Mouse (Mus musculus) kidney, embryonic 15.5 days (tissue): ENCODE measurements at regions not wholly inside any gene's neighbourhood (a gene's known extent, or its start where the extent isn't known, plus 50 kb on each side); places are given as distances from the start of the nearest gene placed in this dataset.

Source experiments
- ATAC-seq: fragments of 200-750 bp; cut with Nextera tagmentation; replicated peaks from 2 replicates; pipeline ENCODE4 v1.8.0; 2017; ENCODE audit warnings: moderate TSS enrichment; ENCODE audit not compliant: low FRiP score
- H3K27ac ChIP-seq: fragments of 300-500 bp; sonication (generic); 2 replicates; pipeline ENCODE4 v1.5.1; 2015; ENCODE audit warnings: mild to moderate bottlenecking, inconsistent platforms
- H3K27me3 ChIP-seq: fragments of 300-500 bp; sonication (generic); 2 replicates; pipeline ENCODE4 v1.6.1; 2015; ENCODE audit warnings: inconsistent platforms
- H3K36me3 ChIP-seq: fragments of 300-500 bp; sonication (generic); 2 replicates; pipeline ENCODE4 v1.6.1; 2015; ENCODE audit warnings: inconsistent platforms
- H3K4me1 ChIP-seq: fragments of 300-500 bp; sonication (generic); 2 replicates; pipeline ENCODE4 v1.6.1; 2015; ENCODE audit warnings: inconsistent platforms
- H3K4me2 ChIP-seq: fragments of 300-500 bp; sonication (generic); 2 replicates; pipeline ENCODE4 v1.6.1; 2015; ENCODE audit warnings: moderate library complexity, mild to moderate bottlenecking, inconsistent platforms
- H3K4me3 ChIP-seq: fragments of 300-500 bp; sonication (generic); replicated peaks from 2 replicates; pipeline ENCODE4 v1.5.1; 2015; ENCODE audit warnings: mild to moderate bottlenecking, inconsistent platforms
- H3K9ac ChIP-seq: fragments of 300-500 bp; sonication (generic); 2 replicates; pipeline ENCODE4 v1.6.1; 2015; ENCODE audit warnings: mild to moderate bottlenecking, inconsistent platforms
- H3K9me3 ChIP-seq: fragments of 300-500 bp; sonication (generic); replicated peaks from 2 replicates; pipeline ENCODE4 v1.6.1; 2016; ENCODE audit warnings: inconsistent platforms
- WGBS: fragments of 180-500 bp; shearing (Covaris S2); methylation state at CpG from one replicate; pipeline ENCODE4 v1.1.7; 2015; ENCODE audit warnings: mixed read lengths; 5-methylcytosine and 5-hydroxymethylcytosine counted together

GRCm38 (mm10) chr16:30741192-30741591 lies 141.7 kb downstream of the Fam43a start:
- Histone ChIP-seq H3K36me3 (no peaks in the 10 kb centered on the region), H3K9ac (no peak overlapping the region), H3K27ac (no peak overlapping the region), H3K4me3 (no peak overlapping the region), H3K27me3 (peaks cover 5% of the 10 kb centered on the region), H3K4me2 (no peak overlapping the region), H3K9me3 (no peaks in the 10 kb centered on the region), H3K4me1 (peaks cover 46% of the 10 kb centered on the region)
- ATAC-seq, result no peak
- WGBS, result 96% methylated on average over 1 of the region's 1 CpGs

DNA sequence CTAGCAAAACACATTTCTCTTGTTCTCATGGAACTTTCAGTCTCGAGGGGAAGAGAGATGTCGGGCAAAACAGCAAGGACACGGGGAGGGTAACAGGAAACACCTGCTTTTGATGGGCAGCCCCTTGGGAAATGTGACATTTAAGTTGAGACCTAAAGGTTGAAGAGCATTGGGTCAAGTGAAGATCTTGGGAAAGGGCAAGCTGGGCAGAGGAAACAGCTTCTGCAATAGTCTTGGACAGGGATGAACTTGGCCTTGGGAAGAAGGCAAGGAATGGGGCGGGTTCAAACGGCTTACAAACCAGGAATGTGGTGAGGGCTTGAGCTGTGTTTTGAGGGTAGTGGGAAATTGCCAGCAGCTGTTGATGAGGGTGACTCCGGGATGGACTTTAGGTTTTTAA lies 143.0 kb downstream of the Fam43a start:
- Histone ChIP-seq H3K4me1 (peaks cover 46% of the 10 kb centered on the region), H3K27ac (no peak overlapping the region), H3K9ac (no peak overlapping the region), H3K27me3 (peaks cover 5% of the 10 kb centered on the region), H3K36me3 (no peaks in the 10 kb centered on the region), H3K9me3 (no peaks in the 10 kb centered on the region), H3K4me2 (no peak overlapping the region), H3K4me3 (no peak overlapping the region)
- ATAC-seq, result no peak
- WGBS, result 47% methylated on average over 6 of the region's 6 CpGs

DNA sequence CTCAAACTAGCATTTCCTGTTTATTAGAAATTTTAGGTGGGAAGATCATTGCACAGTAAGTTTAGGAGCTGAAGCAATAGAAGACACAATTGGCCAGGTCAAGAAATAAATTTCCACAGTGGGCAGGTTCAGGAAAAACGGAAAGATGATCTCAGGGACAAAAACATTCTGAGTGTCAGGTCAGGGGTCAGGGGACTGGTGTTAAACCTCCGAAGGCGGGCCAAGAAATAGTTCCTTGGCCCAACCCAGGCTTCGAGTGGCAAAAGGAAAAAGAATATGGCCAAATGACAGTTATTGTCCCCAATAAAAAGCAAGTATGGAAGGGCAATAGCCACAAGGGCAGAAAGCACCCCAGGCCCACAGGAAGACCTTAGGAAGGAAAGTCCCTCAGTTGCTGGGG lies 144.0 kb downstream of the Fam43a start:
- WGBS, result 36% methylated on average over 4 of the region's 4 CpGs
- ATAC-seq, result no peak

DNA sequence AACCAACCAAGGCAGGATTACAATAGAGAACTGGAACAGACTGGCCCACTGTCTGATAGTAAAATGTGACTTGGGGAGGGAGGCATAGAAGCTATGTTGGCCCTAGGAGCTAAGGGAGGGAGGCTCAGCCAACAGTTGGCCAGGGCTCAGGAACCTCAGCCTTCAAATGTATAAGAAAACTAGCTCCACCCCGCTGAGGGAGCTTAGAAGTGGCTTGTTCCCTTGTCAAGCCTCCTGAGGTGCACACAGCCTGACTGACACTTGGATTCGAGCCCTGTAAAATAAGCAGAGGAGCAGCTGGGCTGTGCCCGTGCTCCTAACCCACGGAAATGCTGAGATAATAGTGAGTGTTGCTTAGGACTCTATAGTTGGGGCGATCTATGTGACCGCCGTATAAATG lies 144.7 kb downstream of the Fam43a start:
- peaks cover 5% of the 10 kb centered on the region for H3K27me3 ChIP-seq
- no peaks in the 10 kb centered on the region for H3K36me3 ChIP-seq
- H3K27ac ChIP-seq, result no peak overlapping the region
- H3K9me3 ChIP-seq, result no peaks in the 10 kb centered on the region
- no peak overlapping the region for H3K4me3 ChIP-seq
- H3K4me1 ChIP-seq, result peaks cover 44% of the 10 kb centered on the region
- no peak overlapping the region for H3K9ac ChIP-seq
- WGBS, result 63% methylated on average over 7 of the region's 7 CpGs
- H3K4me2 ChIP-seq, result no peak overlapping the region
- no peak for ATAC-seq

More for the DNA sequence above, 144.0 kb downstream of the Fam43a start:
- Histone ChIP-seq H3K4me2 (no peak overlapping the region), H3K27me3 (peaks cover 5% of the 10 kb centered on the region), H3K4me3 (no peak overlapping the region), H3K9me3 (no peaks in the 10 kb centered on the region), H3K27ac (no peak overlapping the region), H3K4me1 (peaks cover 47% of the 10 kb centered on the region), H3K36me3 (no peaks in the 10 kb centered on the region), H3K9ac (no peak overlapping the region)

DNA sequence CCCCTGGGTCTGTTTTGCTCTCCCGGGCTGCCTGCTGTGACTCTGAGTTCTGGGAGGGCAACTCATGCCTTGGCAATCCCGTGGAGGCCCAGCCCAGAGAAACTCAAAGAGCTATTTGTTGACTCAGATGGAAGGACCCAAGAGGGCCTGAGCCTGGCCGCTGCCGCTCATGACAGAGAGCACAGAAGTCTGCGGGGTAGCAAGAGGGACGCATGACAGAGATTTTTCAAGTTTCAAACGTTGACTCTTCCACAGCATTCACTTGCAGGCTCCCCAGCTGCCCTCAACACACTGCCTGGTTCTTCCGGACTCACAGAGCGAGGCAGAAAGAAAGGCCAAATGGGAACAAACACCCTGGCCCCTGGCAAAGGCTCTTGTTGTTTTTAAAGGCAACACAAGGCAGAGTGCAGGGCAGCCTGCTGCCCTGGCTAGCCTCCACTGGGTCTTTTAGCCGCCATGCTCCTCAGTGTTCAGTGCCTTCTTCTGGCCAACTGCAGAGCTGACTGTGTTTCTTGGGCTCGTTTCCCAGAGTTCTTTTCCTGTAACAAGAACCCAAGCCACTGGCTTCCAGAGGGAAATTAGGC lies 146.2 kb downstream of the Fam43a start:
- 24% methylated on average over 11 of the region's 11 CpGs for WGBS
- Histone ChIP-seq H3K27me3 (peaks cover 5% of the 10 kb centered on the region), H3K9ac (no peak overlapping the region), H3K9me3 (no peaks in the 10 kb centered on the region), H3K36me3 (no peaks in the 10 kb centered on the region), H3K4me3 (no peak overlapping the region), H3K4me2 (no peak overlapping the region; the same call in 1 of the 2 replicates), H3K4me1 (peaks cover 44% of the 10 kb centered on the region), H3K27ac (peak overlapping the region; percentile 78)
- ATAC-seq, result peak; percentile 71

GRCm38 (mm10) chr16:30746211-30746610 lies 146.7 kb downstream of the Fam43a start:
- H3K9me3 ChIP-seq, result no peaks in the 10 kb centered on the region
- no peak overlapping the region for H3K4me2 ChIP-seq
- H3K9ac ChIP-seq, result no peak overlapping the region
- H3K27ac ChIP-seq, result peak overlapping the region; percentile 46; the same call in 1 of the 2 replicates
- H3K4me3 ChIP-seq, result no peak overlapping the region
- no peaks in the 10 kb centered on the region for H3K36me3 ChIP-seq
- WGBS, result 23% methylated on average over 8 of the region's 8 CpGs
- H3K4me1 ChIP-seq, result peaks cover 44% of the 10 kb centered on the region
- peak; percentile 56 for ATAC-seq
- peaks cover 5% of the 10 kb centered on the region for H3K27me3 ChIP-seq

DNA sequence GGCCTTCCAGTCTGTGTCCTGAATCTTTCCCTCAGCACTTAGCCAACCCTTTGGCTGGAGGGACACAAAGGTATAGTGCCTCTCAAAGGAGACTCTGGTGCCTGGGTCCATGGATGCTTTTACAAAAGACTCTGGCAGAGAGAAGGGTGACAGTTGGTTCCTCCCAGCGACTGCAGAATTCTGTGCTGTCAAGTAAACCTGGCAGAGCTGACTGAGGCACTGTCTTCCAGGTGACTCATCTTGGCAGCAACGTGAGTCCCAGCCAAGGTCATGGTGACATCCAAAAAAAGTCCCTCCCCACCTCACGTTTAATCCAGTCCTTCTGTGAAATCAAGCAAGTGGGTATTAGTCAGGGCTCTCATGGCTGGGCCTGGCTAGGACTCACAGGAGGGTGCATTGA lies 150.3 kb downstream of the Fam43a start:
- Histone ChIP-seq H3K4me1 (peaks cover 26% of the 10 kb centered on the region), H3K27me3 (no peaks in the 10 kb centered on the region), H3K9me3 (no peaks in the 10 kb centered on the region), H3K27ac (no peak overlapping the region), H3K36me3 (no peaks in the 10 kb centered on the region), H3K4me3 (no peak overlapping the region), H3K9ac (no peak overlapping the region), H3K4me2 (no peak overlapping the region)
- ATAC-seq, result no peak
- 73% methylated on average over 3 of the region's 3 CpGs for WGBS

DNA sequence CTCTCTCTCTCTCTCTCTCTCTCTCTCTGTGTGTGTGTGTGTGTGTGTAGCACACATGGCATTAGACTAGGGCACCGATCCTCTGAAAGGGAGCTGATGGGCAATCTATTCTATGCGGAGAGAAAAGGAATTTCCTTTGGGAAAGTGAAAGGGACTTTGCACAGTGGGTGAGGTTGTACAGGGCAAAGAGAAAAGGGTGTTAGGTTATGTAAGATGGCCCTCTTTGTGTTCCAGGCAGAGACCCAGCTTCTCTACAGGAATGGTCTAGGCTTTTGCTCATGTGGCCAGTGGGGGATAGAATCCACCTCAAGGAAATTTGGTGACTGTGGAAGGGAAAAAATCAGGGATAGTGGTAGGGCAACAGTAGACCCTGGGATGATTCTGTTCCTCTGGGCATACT lies 156.2 kb downstream of the Fam43a start:
- whole genome bisulfite sequencing, result 96% methylated on average over 2 of the region's 2 CpGs
- Histone ChIP-seq H3K9ac (no peak overlapping the region), H3K27ac (no peak overlapping the region), H3K4me1 (no peaks in the 10 kb centered on the region), H3K4me3 (no peak overlapping the region), H3K4me2 (no peak overlapping the region), H3K36me3 (no peaks in the 10 kb centered on the region), H3K9me3 (no peaks in the 10 kb centered on the region), H3K27me3 (0 out of 2 replicates have a peak, but pooled peaks cover 4% of the 10 kb centered on the region)
- no peak for ATAC-seq

DNA sequence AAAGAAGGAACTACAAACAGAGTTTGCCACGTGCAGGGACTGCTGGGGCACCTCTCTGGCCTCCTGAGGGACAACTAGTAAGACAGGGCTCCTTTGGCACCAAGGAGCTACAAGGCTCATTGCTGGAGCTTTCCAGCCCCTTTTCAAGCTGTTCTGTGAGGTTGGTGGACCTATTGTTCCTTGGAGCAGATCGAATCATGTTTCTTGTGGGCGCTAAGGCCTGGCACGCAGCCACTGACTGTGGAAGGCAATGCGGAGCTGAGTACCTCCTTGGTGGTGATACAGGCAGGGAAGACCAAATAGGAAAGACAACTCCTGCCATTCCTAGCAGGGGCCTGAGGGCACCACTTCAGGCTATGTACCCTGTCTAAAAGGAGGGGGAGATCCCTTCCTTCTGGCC lies 157.2 kb downstream of the Fam43a start:
- Histone ChIP-seq H3K27ac (no peak overlapping the region), H3K4me1 (peaks cover 7% of the 10 kb centered on the region; the same call in 1 of the 2 replicates), H3K4me2 (no peak overlapping the region), H3K27me3 (0 out of 2 replicates have a peak, but pooled peaks cover 4% of the 10 kb centered on the region), H3K36me3 (no peaks in the 10 kb centered on the region), H3K9ac (no peak overlapping the region), H3K4me3 (no peak overlapping the region), H3K9me3 (no peaks in the 10 kb centered on the region)
- ATAC-seq, result no peak
- 82% methylated on average over 5 of the region's 5 CpGs for WGBS

DNA sequence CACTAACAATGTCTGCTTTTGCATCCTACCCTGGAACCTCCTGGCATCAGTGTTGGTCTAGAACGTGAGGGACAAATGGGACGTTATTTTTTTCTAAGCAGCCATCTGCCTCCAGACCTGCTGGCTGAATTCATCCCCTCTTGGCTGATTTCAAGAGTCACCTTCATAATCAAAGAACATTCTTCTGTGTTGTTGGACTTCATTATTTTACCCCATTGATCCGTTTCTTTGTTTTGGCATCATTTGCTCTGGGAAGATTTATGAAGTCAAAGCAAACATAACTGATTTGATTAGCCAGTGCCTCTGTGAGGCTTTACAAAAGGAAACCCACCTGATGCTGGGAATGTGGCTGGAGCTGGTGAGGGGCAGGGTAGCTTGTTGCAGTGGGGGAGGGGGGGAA lies 158.0 kb downstream of the Fam43a start:
- WGBS, result 82% methylated on average over 3 of the region's 3 CpGs
- H3K27me3 ChIP-seq, result 0 out of 2 replicates have a peak, but pooled peaks cover 4% of the 10 kb centered on the region
- no peak overlapping the region for H3K4me3 ChIP-seq
- H3K27ac ChIP-seq, result no peak overlapping the region
- no peak overlapping the region for H3K9ac ChIP-seq
- ATAC-seq, result no peak
- peaks cover 12% of the 10 kb centered on the region for H3K4me1 ChIP-seq
- no peaks in the 10 kb centered on the region for H3K36me3 ChIP-seq
- H3K4me2 ChIP-seq, result no peak overlapping the region
- no peaks in the 10 kb centered on the region for H3K9me3 ChIP-seq

GRCm38 (mm10) chr16:30758041-30758440 lies 158.5 kb downstream of the Fam43a start:
- H3K4me3 ChIP-seq, result no peak overlapping the region
- 87% methylated on average over 6 of the region's 6 CpGs for WGBS

GRCm38 (mm10) chr16:30759503-30759902 lies 160.0 kb downstream of the Fam43a start:
- H3K27ac ChIP-seq, result no peak overlapping the region
- no peaks in the 10 kb centered on the region for H3K9me3 ChIP-seq
- H3K4me1 ChIP-seq, result peaks cover 15% of the 10 kb centered on the region
- no peak overlapping the region for H3K4me3 ChIP-seq
- 77% methylated on average over 8 of the region's 8 CpGs for WGBS
- ATAC-seq, result no peak
- no peaks in the 10 kb centered on the region for H3K36me3 ChIP-seq
- no peak overlapping the region for H3K9ac ChIP-seq
- no peak overlapping the region for H3K4me2 ChIP-seq
- 0 out of 2 replicates have a peak, but pooled peaks cover 4% of the 10 kb centered on the region for H3K27me3 ChIP-seq

More at GRCm38 (mm10) chr16:30758041-30758440, 158.5 kb downstream of the Fam43a start:
- Histone ChIP-seq H3K9ac (no peak overlapping the region), H3K36me3 (no peaks in the 10 kb centered on the region), H3K27me3 (0 out of 2 replicates have a peak, but pooled peaks cover 4% of the 10 kb centered on the region), H3K4me2 (no peak overlapping the region), H3K27ac (no peak overlapping the region), H3K9me3 (no peaks in the 10 kb centered on the region), H3K4me1 (peaks cover 12% of the 10 kb centered on the region)
- no peak for ATAC-seq

DNA sequence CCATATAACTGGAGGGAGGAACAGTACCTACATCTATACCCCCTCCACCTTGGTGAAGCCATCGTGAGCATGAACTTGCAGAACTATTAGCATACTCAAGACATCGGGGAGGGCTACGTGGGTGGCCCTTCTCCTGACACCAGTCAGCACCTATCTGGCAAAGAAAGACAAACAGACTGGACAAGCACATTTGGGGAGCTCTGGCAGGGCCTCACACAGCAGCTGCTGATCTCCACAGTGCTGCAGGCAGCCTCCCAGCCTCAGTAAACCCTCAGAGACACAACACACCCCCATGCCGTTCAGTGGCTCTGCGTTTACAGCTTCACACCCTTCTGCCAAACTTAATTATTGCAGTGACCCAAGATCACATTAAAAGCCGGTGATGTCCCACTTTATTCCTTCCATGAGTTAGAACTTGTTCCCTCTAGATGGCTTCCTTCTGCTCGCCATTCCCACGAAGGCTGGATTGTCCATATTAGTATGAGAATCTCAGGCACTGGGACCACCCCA lies 161.7 kb downstream of the Fam43a start:
- no peak for ATAC-seq
- Histone ChIP-seq H3K9me3 (no peaks in the 10 kb centered on the region), H3K27me3 (0 out of 2 replicates have a peak, but pooled peaks cover 4% of the 10 kb centered on the region), H3K27ac (no peak overlapping the region), H3K36me3 (no peaks in the 10 kb centered on the region), H3K4me2 (no peak overlapping the region), H3K4me3 (no peak overlapping the region), H3K4me1 (peaks cover 15% of the 10 kb centered on the region), H3K9ac (no peak overlapping the region)
- 30% methylated on average over 8 of the region's 8 CpGs for WGBS
